Mouse (Mus musculus) hindbrain, postnatal 0 days (tissue): ENCODE data around the gene Grin2c. TPM values are rescaled to one million over a fixed set of nuclear protein-coding genes. Genes with fewer than 3 reads are reported as not detected.

ENCODE experiments used
- ATAC-seq: fragments of 200-750 bp; cut with Nextera tagmentation; 2 replicates; pipeline ENCODE4 v1.8.0; 2017; ENCODE audit warnings: mild to moderate bottlenecking, moderate TSS enrichment, moderate library complexity
- DNase-seq: peaks from one replicate; pipeline ENCODE4 v3.0.0-alpha.2; 2015; ENCODE audit warnings: low spot score
- H3K27ac ChIP-seq: fragments of 300-500 bp; sonication (generic); 2 replicates; pipeline ENCODE4 v1.5.1; 2014; ENCODE audit warnings: mild to moderate bottlenecking
- H3K27me3 ChIP-seq: fragments of 300-500 bp; sonication (generic); 2 replicates; pipeline ENCODE4 v1.6.1; 2014; ENCODE audit warnings: low read length, mixed read lengths; ENCODE audit not compliant: insufficient read depth
- H3K36me3 ChIP-seq: fragments of 300-500 bp; sonication (generic); 2 replicates; pipeline ENCODE4 v1.6.1; 2014; ENCODE audit warnings: low read length, mixed read lengths; ENCODE audit not compliant: insufficient read depth
- H3K4me1 ChIP-seq: fragments of 300-500 bp; sonication (generic); 2 replicates; pipeline ENCODE4 v1.6.1; 2014; ENCODE audit warnings: antibody characterized with exemption, low read length, mixed read lengths; ENCODE audit not compliant: insufficient read depth
- H3K4me2 ChIP-seq: fragments of 300-500 bp; sonication (generic); 2 replicates; pipeline ENCODE4 v1.6.1; 2014; ENCODE audit warnings: low read depth, mild to moderate bottlenecking, low read length, moderate library complexity, mixed read lengths
- H3K4me3 ChIP-seq: fragments of 300-500 bp; sonication (generic); 2 replicates; pipeline ENCODE4 v1.5.1; 2014; ENCODE audit warnings: low read length
- H3K9ac ChIP-seq: fragments of 300-500 bp; sonication (generic); replicated peaks from 2 replicates; pipeline ENCODE4 v1.6.1; 2014; ENCODE audit warnings: mild to moderate bottlenecking, low read length, moderate library complexity, mixed read lengths
- H3K9me3 ChIP-seq: fragments of 300-500 bp; sonication (generic); 2 replicates; pipeline ENCODE4 v1.6.1; 2016; ENCODE audit warnings: low read length, mixed read lengths
- CTCF ChIP-seq: IDR thresholded peaks from 2 replicates; pipeline ENCODE4 v1.5.1; 2016; ENCODE audit warnings: antibody characterized with exemption, control low read depth, low read depth
- WGBS: fragments of 180-500 bp; shearing (Covaris S2); extraction: QIAGEN DNeasy Blood & Tissue Kit; methylation state at CpG from one replicate; pipeline ENCODE4 v1.1.7; 2014; 5-methylcytosine and 5-hydroxymethylcytosine counted together
- polyA plus RNA-seq: library from polyadenylated mRNA; unstranded; fragments of >200 nt; fragmentation: Nextera tagmentation; extraction: Ambion mirVana; gene quantifications from 2 replicates; pipeline ENCODE4 v1.2.1, GENCODE M21; 2015
- total RNA-seq: library from RNA; depleted of rRNA; stranded (reverse); fragments of >200 nt; gene quantifications from 2 replicates; pipeline ENCODE4 v1.2.3, GENCODE M21; 2014

Grin2c gene
- total and polyA plus RNA-seq, 2 experiments from 2014 or later, result 1.0 to 7.1 TPM

DNA sequence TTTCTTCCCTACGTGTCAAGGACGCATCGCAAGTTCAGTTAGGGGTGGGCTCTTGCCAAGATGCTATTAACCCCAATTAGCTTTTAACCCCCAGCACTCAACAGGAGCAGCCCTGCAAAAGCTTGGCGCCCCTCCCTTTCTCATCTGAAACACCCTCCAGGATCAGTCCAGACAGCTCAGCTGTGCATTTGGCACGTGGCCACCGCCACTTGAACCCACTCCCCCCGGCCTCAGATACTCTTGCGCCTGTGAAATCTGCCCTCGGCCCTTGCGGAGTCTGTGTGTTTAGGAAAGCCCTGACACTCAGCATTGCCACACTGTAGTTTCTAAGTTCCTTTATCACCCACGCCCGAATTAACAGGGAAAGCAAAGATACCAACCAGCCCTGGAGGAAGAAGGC lies 45.0 kb downstream of the Grin2c start:
- Histone ChIP-seq H3K27ac (no peak overlapping the region), H3K4me1 (peaks cover 30% of the 10 kb centered on the region), H3K9ac (no peak overlapping the region), H3K9me3 (no peaks in the 10 kb centered on the region), H3K36me3 (no peaks in the 10 kb centered on the region), H3K4me3 (no peak overlapping the region), H3K4me2 (no peak overlapping the region), H3K27me3 (no peaks in the 10 kb centered on the region)
- no peak for ATAC-seq
- DNase-seq, result peak; percentile 66
- no peak for TF ChIP-seq CTCF
- 35% methylated on average over 12 of the region's 12 CpGs for WGBS

DNA sequence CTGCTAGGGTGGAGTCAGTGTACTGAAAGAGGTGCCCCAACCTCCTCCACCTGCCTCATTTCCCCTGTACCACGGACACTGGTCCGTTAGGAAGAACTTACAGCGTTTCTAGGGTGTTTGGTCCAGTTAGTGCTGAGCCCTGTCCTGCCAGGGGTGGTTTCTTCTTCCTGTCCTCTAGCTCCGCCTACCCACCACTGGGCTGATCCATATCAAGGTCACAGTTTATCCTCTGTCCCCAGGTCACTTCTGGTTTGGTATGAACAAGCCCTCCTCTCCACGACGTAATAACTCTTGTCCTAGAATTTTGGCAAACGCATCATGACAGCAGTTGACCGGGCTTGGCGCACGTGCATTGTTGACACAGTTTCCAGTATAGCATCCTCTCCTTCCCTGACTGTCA lies 47.4 kb downstream of the Grin2c start:
- Histone ChIP-seq H3K27ac (no peak overlapping the region), H3K9me3 (no peaks in the 10 kb centered on the region), H3K4me1 (peaks cover 11% of the 10 kb centered on the region), H3K4me3 (no peak overlapping the region), H3K36me3 (no peaks in the 10 kb centered on the region), H3K4me2 (no peak overlapping the region), H3K27me3 (no peaks in the 10 kb centered on the region), H3K9ac (no peak overlapping the region)
- DNase-seq, result no peak
- TF ChIP-seq CTCF, result no peak
- WGBS, result 88% methylated on average over 10 of the region's 10 CpGs
- no peak for ATAC-seq

GRCm38 (mm10) chr11:115219263-115219662 lies 47.8 kb downstream of the Grin2c start:
- H3K36me3 ChIP-seq, result no peaks in the 10 kb centered on the region
- no peak for TF ChIP-seq CTCF
- ATAC-seq (no peak), DNase-seq (no peak)
- no peaks in the 10 kb centered on the region for H3K9me3 ChIP-seq
- WGBS, result 77% methylated on average over 9 of the region's 9 CpGs
- no peak overlapping the region for H3K4me2 ChIP-seq
- H3K27ac ChIP-seq, result no peak overlapping the region
- H3K4me1 ChIP-seq, result peaks cover 11% of the 10 kb centered on the region
- H3K4me3 ChIP-seq, result no peak overlapping the region
- no peaks in the 10 kb centered on the region for H3K27me3 ChIP-seq
- no peak overlapping the region for H3K9ac ChIP-seq

DNA sequence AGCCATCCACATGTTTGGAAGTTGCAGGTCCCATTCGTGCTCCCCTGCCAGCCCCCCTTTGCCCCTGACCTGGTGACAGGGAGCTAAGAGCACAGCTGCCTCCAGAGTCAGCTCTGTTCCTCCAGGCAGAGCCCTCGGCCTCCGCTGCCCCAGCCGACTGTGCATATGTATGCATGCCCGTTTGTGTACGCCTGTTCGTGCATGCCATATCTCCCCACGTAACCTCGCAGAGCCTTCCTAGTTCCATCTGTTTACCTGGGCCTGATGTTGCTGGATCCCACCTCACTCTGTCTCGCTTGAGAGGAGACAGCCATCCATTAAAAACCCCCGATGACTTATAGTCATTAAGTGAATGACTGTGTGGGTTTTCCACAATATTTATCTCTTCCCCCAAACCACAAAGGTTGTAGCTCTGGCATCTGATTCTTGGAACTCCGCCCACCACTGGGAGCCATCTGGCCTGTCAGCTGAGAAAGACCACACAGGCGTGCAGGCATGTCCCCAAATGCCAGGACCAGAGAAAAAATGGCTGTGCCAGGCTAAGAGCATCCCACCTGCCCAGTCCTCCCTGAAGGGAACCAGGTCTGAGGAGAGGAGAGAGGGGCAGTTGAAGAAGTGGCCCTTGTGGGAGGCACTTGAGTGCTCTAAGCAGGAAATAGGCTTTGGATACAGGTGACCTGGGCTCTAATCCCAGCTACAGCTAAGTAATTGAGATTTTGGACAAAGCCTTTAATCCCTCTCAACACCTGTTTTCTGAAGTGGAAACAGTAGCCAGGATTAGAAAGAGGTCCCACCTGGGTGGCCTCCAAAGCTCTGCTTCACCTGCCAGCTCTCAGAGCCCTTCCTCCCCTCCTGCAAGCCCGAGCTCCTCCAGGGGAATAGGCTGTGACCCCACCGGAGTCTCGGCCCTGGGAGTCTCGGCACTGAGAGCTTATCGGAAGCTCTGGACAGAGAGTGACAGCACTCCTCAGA lies 49.3 kb downstream of the Grin2c start:
- 43% methylated on average over 18 of the region's 18 CpGs for WGBS
- peak; percentile 81 for DNase-seq
- Histone ChIP-seq H3K9ac (no peak overlapping the region), H3K9me3 (no peaks in the 10 kb centered on the region), H3K4me3 (no peak overlapping the region), H3K27ac (peak overlapping the region; percentile 64; the same call in 1 of the 2 replicates), H3K27me3 (no peaks in the 10 kb centered on the region), H3K4me2 (no peak overlapping the region), H3K36me3 (no peaks in the 10 kb centered on the region), H3K4me1 (peaks cover 11% of the 10 kb centered on the region)
- TF ChIP-seq CTCF, result no peak
- ATAC-seq, result peak; percentile 48

DNA sequence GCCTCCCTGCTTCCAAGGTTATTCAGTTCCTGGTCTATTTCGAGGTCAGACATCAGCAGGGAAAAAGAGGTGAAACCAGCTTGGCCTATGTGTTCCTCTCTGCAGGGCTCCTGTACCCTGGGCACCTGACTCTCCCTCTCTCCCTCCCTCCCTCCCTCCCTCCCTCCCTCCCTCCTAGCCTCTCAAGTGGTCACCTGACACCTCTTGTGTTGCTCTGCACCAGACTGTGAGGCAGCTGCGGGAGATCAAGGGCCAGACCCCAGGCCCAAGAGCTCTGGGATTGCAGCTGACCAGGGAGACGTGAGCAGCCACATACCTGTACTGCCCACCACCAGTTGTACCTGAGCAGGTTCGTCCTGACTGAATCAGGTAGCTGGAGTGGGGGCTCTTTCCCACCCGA lies 51.9 kb downstream of the Grin2c start:
- DNase-seq, result no peak
- H3K9me3 ChIP-seq, result no peaks in the 10 kb centered on the region
- no peak overlapping the region for H3K4me2 ChIP-seq
- TF ChIP-seq CTCF, result no peak
- no peak overlapping the region for H3K9ac ChIP-seq
- peaks cover 11% of the 10 kb centered on the region for H3K4me1 ChIP-seq
- 68% methylated on average over 5 of the region's 5 CpGs for WGBS
- no peak for ATAC-seq
- no peak overlapping the region for H3K27ac ChIP-seq
- no peaks in the 10 kb centered on the region for H3K27me3 ChIP-seq
- H3K36me3 ChIP-seq, result no peaks in the 10 kb centered on the region
- H3K4me3 ChIP-seq, result no peak overlapping the region

DNA sequence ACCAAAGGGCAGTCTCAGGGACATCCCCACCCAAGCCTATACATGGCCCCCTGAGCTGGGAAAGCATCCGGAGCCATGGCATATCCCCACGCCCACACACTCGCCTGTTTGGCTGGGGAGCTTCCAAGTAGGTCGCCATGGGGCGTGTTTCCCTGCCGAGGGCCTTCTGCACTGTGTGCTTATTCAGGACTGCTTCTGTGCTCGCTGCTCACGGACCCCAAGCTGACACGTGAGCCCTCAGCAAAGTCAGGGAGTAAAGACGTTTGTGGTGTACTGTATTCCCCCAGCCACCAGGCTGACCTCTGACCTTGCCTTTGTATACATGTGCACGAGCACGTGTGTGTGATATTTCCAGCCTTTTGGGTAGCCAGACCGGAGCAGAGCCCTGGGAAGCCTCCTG lies 54.9 kb downstream of the Grin2c start:
- Histone ChIP-seq H3K27ac (no peak overlapping the region), H3K4me2 (no peak overlapping the region), H3K9ac (no peak overlapping the region), H3K36me3 (no peaks in the 10 kb centered on the region), H3K9me3 (no peaks in the 10 kb centered on the region), H3K4me3 (no peak overlapping the region), H3K4me1 (peaks cover 8% of the 10 kb centered on the region; the same call in 1 of the 2 replicates), H3K27me3 (no peaks in the 10 kb centered on the region)
- TF ChIP-seq CTCF, result no peak
- DNase-seq, result no peak
- WGBS, result 37% methylated on average over 13 of the region's 13 CpGs
- peak; percentile 22; the same call in 1 of the 2 replicates for ATAC-seq

- WGBS, result 78% methylated on average over 7 of the region's 7 CpGs
- no peaks in the 10 kb centered on the region for H3K27me3 ChIP-seq
- 0 out of 2 replicates have a peak, but pooled peaks cover 7% of the 10 kb centered on the region for H3K4me1 ChIP-seq
- H3K9me3 ChIP-seq, result no peaks in the 10 kb centered on the region
- no peak for TF ChIP-seq CTCF
- H3K27ac ChIP-seq, result no peak overlapping the region
- H3K4me3 ChIP-seq, result no peak overlapping the region
- ATAC-seq, result no peak
- H3K36me3 ChIP-seq, result peaks cover 11% of the 10 kb centered on the region
- H3K4me2 ChIP-seq, result no peak overlapping the region
- DNase-seq, result no peak
- H3K9ac ChIP-seq, result 0 out of 2 replicates have a peak overlapping the region, but pooled peaks have one; percentile 24
Measured at GRCm38 (mm10) chr11:115209958-115210357, 57.1 kb downstream of the Grin2c start.
